Comparison of ENCODE assay signal across 7 mouse cellular contexts in the genomic region with DNA sequence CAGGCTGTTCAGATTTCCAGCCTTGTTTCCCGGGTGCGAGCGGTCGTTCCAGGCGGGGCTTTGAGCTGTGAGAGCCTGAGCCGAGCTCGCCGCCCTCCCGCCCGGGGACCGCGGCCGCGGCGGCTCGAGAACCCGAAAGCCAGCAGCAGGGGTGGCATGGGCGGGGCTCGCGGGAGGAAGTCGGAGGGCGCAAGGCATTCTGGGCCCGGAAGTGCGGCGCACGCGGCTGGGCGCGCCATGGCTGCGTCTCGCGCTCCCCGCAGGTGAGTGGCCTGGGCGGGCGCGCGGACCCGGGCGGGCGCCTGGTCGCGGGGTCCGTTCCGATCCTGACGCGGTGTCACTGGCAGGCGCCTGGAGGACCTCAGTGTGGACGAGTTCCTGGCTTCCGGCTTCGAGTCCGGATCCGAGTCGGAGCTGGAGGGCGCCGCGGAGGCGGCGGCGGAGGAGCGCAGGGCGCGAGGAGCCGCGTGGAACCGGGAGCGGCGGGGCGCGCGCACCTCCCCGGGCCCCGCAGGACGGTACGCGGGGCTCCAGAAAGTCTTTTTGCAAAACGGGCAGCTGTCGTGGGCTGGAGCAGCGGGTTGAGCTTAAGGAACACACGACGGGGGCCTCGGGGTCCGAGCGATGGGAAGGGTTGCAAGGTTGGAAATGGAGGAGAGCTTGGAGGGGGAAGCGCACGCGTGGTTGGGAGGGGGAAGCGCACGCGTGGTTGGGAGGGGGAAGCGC. TPM values are rescaled to one million over a fixed set of nuclear protein-coding genes. Genes with fewer than 3 reads are reported as not detected.
DNase-seq lines count a peak whose midpoint lies in the region; ATAC-seq and TF ChIP-seq lines count a peak whose summit lies in the region.

Gene Noc2l (plus strand): TSS at position 203 of the 726 bp plus-strand sequence.

- under 1% methylated on average over 83 of the region's 90 CpGs for WGBS in intestine, postnatal 0 days
- WGBS in midbrain, embryonic 12.5 days, result under 1% methylated on average over 90 of the region's 90 CpGs
- under 1% methylated on average over 90 of the region's 90 CpGs for WGBS in small intestine, adult 2 months

- peak within 1 kb of the TSS; percentile 94 for H3K4me2 ChIP-seq in intestine, postnatal 0 days (replicated peaks; ENCODE audit: low read depth)
- H3K4me2 ChIP-seq in midbrain, embryonic 12.5 days (replicated peaks), result peak within 1 kb of the TSS; percentile 95

- peak; percentile 91 for ATAC-seq in intestine, postnatal 0 days
- peak; percentile 87 for ATAC-seq in midbrain, embryonic 12.5 days (ENCODE audit: low FRiP score, low read depth)

- H3K9ac ChIP-seq in intestine, postnatal 0 days (ENCODE audit: low read depth, low read length), result peak within 1 kb of the TSS; percentile 67
- peak within 1 kb of the TSS; percentile 79 for H3K9ac ChIP-seq in midbrain, embryonic 12.5 days (replicated peaks)

- H3K9me3 ChIP-seq in intestine, postnatal 0 days (ENCODE audit: control insufficient read depth), result no peaks in the 10 kb centered on the region
- no peaks in the 10 kb centered on the region for H3K9me3 ChIP-seq in midbrain, embryonic 12.5 days

- H3K4me1 ChIP-seq in intestine, postnatal 0 days (replicated peaks; ENCODE audit: control insufficient read depth, insufficient read depth, low read length), result 0 out of 2 replicates have a peak, but pooled peaks cover 4% of the 10 kb centered on the region
- H3K4me1 ChIP-seq in midbrain, embryonic 12.5 days, result peaks cover 21% of the 10 kb centered on the region
- H3K4me1 ChIP-seq in small intestine, adult 2 months (ENCODE audit: control insufficient read depth, insufficient read depth, insufficient read length, low read length), result peaks cover 3% of the 10 kb centered on the region

- H3K4me3 ChIP-seq in intestine, postnatal 0 days (ENCODE audit: low read depth, low read length), result peak within 1 kb of the TSS; percentile 77
- peak within 1 kb of the TSS; percentile 96 for H3K4me3 ChIP-seq in midbrain, embryonic 12.5 days
- H3K4me3 ChIP-seq in small intestine, adult 2 months (ENCODE audit: low read depth, low read length), result peak within 1 kb of the TSS; percentile 71

- H3K27ac ChIP-seq in intestine, postnatal 0 days (ENCODE audit: low read depth, low read length), result peak within 1 kb of the TSS; percentile 88
- peak within 1 kb of the TSS; percentile 90 for H3K27ac ChIP-seq in midbrain, embryonic 12.5 days (replicated peaks)
- H3K27ac ChIP-seq in small intestine, adult 2 months (ENCODE audit: insufficient read depth, low read depth, low read length), result peak within 1 kb of the TSS; percentile 58

- peak; percentile 15; the same call in 1 of the 2 replicates for TF ChIP-seq CTCF in intestine, postnatal 0 days (IDR thresholded peaks at IDR 0.05; ENCODE audit: low read depth)
- no peak for TF ChIP-seq CTCF in small intestine, adult 2 months (IDR thresholded peaks at IDR 0.05; ENCODE audit: extremely low read depth, insufficient read length, insufficient replicate concordance, low read depth, low read length)

- DNase-seq in adrenal gland, adult 2 months, result peak; percentile 95
- peak; percentile 89 for DNase-seq in embryo, embryonic 11.5 days (ENCODE audit: low read depth, low spot score)
- no peak for DNase-seq in gonadal fat pad, adult 2 months (ENCODE audit: low read depth)
- peak; percentile 95 for DNase-seq in left cerebral cortex, postnatal 4 days

- intact Hi-C loops in left cerebral cortex, postnatal 4 days (cut with DNase I), result no loop called here

- H3K27me3 ChIP-seq in intestine, postnatal 0 days (replicated peaks; ENCODE audit: control insufficient read depth, insufficient read depth, low read length), result no peaks in the 10 kb centered on the region
- H3K27me3 ChIP-seq in midbrain, embryonic 12.5 days, result no peaks in the 10 kb centered on the region
- no peaks in the 10 kb centered on the region for H3K27me3 ChIP-seq in small intestine, adult 2 months (ENCODE audit: control insufficient read depth, insufficient read depth, low read length)

- peaks cover 42% of the 10 kb centered on the region for H3K36me3 ChIP-seq in intestine, postnatal 0 days (ENCODE audit: control insufficient read depth, insufficient read depth)
- H3K36me3 ChIP-seq in midbrain, embryonic 12.5 days, result peaks cover 62% of the 10 kb centered on the region
- H3K36me3 ChIP-seq in small intestine, adult 2 months (ENCODE audit: control insufficient read depth, insufficient read depth, low read length), result peaks cover 23% of the 10 kb centered on the region

- TF ChIP-seq POLR2A in small intestine, adult 2 months (IDR thresholded peaks at IDR 0.05; ENCODE audit: low read depth, low read length), result 0 out of 2 replicates have a peak, but pooled peaks have one; percentile 28

RNA-seq across cellular contexts. Expression of gene Noc2l, which starts in this region (rescaled TPM):
- 10 to 100 TPM; 42.6 to 47.2 TPM for total RNA-seq in adrenal gland, adult 2 months (2021)
- 46.6 and 60.3 TPM in 2 replicates for polyA plus RNA-seq in adrenal gland, adult 2 months (2012; rRNA removed)
- 54.6 and 67.1 TPM in 2 replicates for polyA plus RNA-seq in gonadal fat pad, adult 2 months (2012; rRNA removed)
- polyA plus RNA-seq in intestine, postnatal 0 days (2015; fragmentation: Nextera tagmentation; extraction: Ambion mirVana), result 19.9 and 20.4 TPM in 2 replicates
- total RNA-seq in left cerebral cortex, postnatal 4 days (2021), result 10 to 100 TPM; 77.3 to 78.3 TPM
- polyA plus RNA-seq in midbrain, embryonic 12.5 days (2016; fragmentation: Nextera tagmentation; extraction: Ambion mirVana), result 85.2 and 93.7 TPM in 2 replicates
- 28.7 and 37.0 TPM in 2 replicates for polyA plus RNA-seq in small intestine, adult 2 months (2012; rRNA removed)
